Mouse (Mus musculus) ES-Bruce4 (cell line): ENCODE results near the gene Gm10181. TPM values are rescaled to one million over a fixed set of nuclear protein-coding genes. Genes with fewer than 3 reads are reported as not detected.

Experiments
- H3K27ac ChIP-seq: 2 replicates; pipeline ENCODE4 v1.5.1; 2012; ENCODE audit warnings: low read length, inconsistent platforms; ENCODE audit not compliant: insufficient read depth
- H3K27me3 ChIP-seq: 2 replicates; pipeline ENCODE4 v1.6.1; 2012; ENCODE audit warnings: mild to moderate bottlenecking, low read length, inconsistent platforms; ENCODE audit not compliant: control insufficient read depth, poor library complexity, insufficient read depth, severe bottlenecking
- H3K36me3 ChIP-seq: 2 replicates; pipeline ENCODE4 v1.6.1; 2012; ENCODE audit warnings: inconsistent platforms, mild to moderate bottlenecking, low read length, moderate library complexity; ENCODE audit not compliant: control insufficient read depth, poor library complexity, insufficient read depth, severe bottlenecking
- H3K4me1 ChIP-seq: one replicate; pipeline ENCODE4 v1.8.1; 2011; ENCODE audit warnings: low read length; ENCODE audit not compliant: control insufficient read depth, insufficient read depth
- H3K4me3 ChIP-seq: 2 replicates; pipeline ENCODE4 v1.5.1; 2011; ENCODE audit warnings: low read depth, mild to moderate bottlenecking, low read length
- H3K9ac ChIP-seq: 2 replicates; pipeline ENCODE4 v1.6.1; 2012; ENCODE audit warnings: low read depth, mild to moderate bottlenecking, inconsistent platforms; ENCODE audit not compliant: poor library complexity, severe bottlenecking
- H3K9me3 ChIP-seq: replicated peaks from 2 replicates; pipeline ENCODE4 v1.6.1; 2012; ENCODE audit warnings: mild to moderate bottlenecking, low read length, inconsistent platforms; ENCODE audit not compliant: control insufficient read depth, poor library complexity, insufficient read depth, severe bottlenecking
- CTCF ChIP-seq: IDR thresholded peaks from one replicate; pipeline ENCODE4 v1.8.1; 2011; ENCODE audit warnings: low read depth, low read length
- EP300 ChIP-seq: IDR thresholded peaks from 2 replicates; pipeline ENCODE4 v1.6.1; 2011; ENCODE audit warnings: low read depth, low read length; ENCODE audit not compliant: insufficient read depth
- POLR2A ChIP-seq: IDR thresholded peaks from one replicate; pipeline ENCODE4 v1.8.1; 2011; ENCODE audit warnings: low read length; ENCODE audit not compliant: insufficient read depth
- polyA plus RNA-seq: library from polyadenylated mRNA; stranded (reverse); fragments of >200 nt; gene quantifications from 2 replicates; pipeline ENCODE4 v1.2.4, GENCODE M21; 2011; ENCODE audit warnings: low read depth; ENCODE audit not compliant: missing spikeins, insufficient read depth, insufficient read length

The Gm10181 gene
- polyA plus RNA-seq, 1 experiment, result not detected

DNA sequence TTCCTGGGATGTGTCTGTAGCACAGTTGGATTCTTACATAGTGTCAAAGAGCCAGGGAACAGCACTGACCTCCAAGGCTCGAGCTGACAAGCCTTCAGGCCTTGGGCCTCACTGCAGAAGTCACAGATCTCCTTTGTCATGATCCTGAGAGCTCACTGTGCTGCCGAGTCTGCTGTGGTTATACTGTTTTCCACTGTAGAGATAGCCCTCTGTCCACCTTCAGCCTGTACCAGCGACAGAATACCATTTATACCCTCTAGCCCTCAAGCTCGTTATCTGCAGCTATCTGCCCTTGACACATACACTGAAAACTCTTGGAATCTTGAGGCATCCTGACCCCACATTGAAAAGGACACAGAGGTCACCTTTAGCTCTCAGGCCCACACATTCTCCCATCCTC, 37.3 kb upstream of the Gm10181 start:
- no peak overlapping the region for H3K27ac ChIP-seq
- no peaks in the 10 kb centered on the region for H3K4me1 ChIP-seq
- no peak overlapping the region for H3K9ac ChIP-seq
- no peak overlapping the region for H3K4me3 ChIP-seq
- H3K27me3 ChIP-seq, result no peaks in the 10 kb centered on the region
- TF ChIP-seq POLR2A (no peak), EP300 (no peak), CTCF (no peak)
- no peaks in the 10 kb centered on the region for H3K9me3 ChIP-seq
- no peaks in the 10 kb centered on the region for H3K36me3 ChIP-seq

- no peaks in the 10 kb centered on the region for H3K9me3 ChIP-seq
- no peak overlapping the region for H3K27ac ChIP-seq
- no peak overlapping the region for H3K4me3 ChIP-seq
- H3K4me1 ChIP-seq, result no peaks in the 10 kb centered on the region
- no peaks in the 10 kb centered on the region for H3K27me3 ChIP-seq
- H3K36me3 ChIP-seq, result no peaks in the 10 kb centered on the region
- no peak overlapping the region for H3K9ac ChIP-seq
- TF ChIP-seq EP300, result no peak
- TF ChIP-seq POLR2A, result no peak
- TF ChIP-seq CTCF, result no peak
Measured at GRCm38 (mm10) chr9:25055650-25056376, 33.4 kb upstream of the Gm10181 start.

- H3K9ac ChIP-seq, result no peak overlapping the region
Measured at GRCm38 (mm10) chr9:25058726-25059125, 30.5 kb upstream of the Gm10181 start.

DNA sequence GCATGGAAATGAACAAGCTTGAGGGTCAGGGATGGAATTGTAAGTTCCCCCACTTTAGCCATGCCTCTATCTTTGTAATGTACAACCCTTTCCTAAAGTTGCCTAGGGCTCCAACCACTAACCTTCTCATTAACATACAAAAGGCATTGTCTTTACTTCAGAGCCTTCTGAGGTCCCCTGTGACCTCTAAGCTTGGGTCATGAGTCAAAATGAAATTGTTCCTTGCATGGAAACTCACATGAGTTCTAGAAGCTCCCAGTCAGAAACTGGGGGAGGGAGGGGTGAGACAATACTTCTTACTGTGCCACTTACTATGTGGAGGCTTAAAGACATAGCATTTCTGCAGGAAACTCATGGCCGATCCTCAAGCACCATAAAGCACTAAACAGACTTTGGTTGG, 16.6 kb upstream of the Gm10181 start:
- H3K27me3 ChIP-seq, result no peaks in the 10 kb centered on the region
- H3K4me1 ChIP-seq, result no peaks in the 10 kb centered on the region
- TF ChIP-seq CTCF (no peak), EP300 (no peak), POLR2A (no peak)
- no peaks in the 10 kb centered on the region for H3K9me3 ChIP-seq
- H3K27ac ChIP-seq, result no peak overlapping the region
- H3K9ac ChIP-seq, result no peak overlapping the region
- no peak overlapping the region for H3K4me3 ChIP-seq
- no peaks in the 10 kb centered on the region for H3K36me3 ChIP-seq

More at GRCm38 (mm10) chr9:25058726-25059125, 30.5 kb upstream of the Gm10181 start:
- TF ChIP-seq EP300 (no peak), CTCF (no peak), POLR2A (no peak)
- Histone ChIP-seq H3K36me3 (no peaks in the 10 kb centered on the region), H3K4me3 (no peak overlapping the region), H3K9me3 (no peaks in the 10 kb centered on the region), H3K27me3 (no peaks in the 10 kb centered on the region), H3K27ac (no peak overlapping the region), H3K4me1 (no peaks in the 10 kb centered on the region)

DNA sequence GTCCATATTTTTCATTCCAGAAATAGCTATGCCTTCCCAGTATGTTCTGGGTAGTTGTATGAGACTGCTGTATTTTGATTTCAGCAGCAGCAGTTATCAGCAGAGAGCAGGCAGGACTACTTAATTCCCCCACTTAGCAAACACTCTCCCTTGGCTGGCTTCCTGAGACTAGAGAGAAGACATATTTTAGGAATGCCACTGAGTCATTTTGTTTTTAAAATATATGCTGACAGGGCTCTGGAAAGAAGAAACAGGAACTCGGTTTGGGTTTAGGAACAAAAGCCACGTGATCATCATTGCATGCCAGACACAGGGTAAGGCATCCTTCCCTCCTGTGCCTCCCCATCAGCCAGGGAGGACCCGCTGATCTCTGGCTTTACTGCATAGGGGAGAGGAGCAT, 13.2 kb upstream of the Gm10181 start:
- Histone ChIP-seq H3K9me3 (no peaks in the 10 kb centered on the region), H3K9ac (no peak overlapping the region), H3K4me1 (no peaks in the 10 kb centered on the region), H3K27ac (no peak overlapping the region), H3K36me3 (no peaks in the 10 kb centered on the region), H3K4me3 (no peak overlapping the region), H3K27me3 (no peaks in the 10 kb centered on the region)
- TF ChIP-seq EP300 (no peak), POLR2A (no peak), CTCF (no peak)

- no peaks in the 10 kb centered on the region for H3K4me1 ChIP-seq
- no peak overlapping the region for H3K4me3 ChIP-seq
- no peaks in the 10 kb centered on the region for H3K36me3 ChIP-seq
- H3K9ac ChIP-seq, result no peak overlapping the region
- no peaks in the 10 kb centered on the region for H3K27me3 ChIP-seq
- no peak for TF ChIP-seq POLR2A
- no peak for TF ChIP-seq CTCF
- no peak for TF ChIP-seq EP300
- H3K27ac ChIP-seq, result no peak overlapping the region
- H3K9me3 ChIP-seq, result no peaks in the 10 kb centered on the region
Measured at GRCm38 (mm10) chr9:25076505-25076904, 12.7 kb upstream of the Gm10181 start.
